Comparison of ENCODE assay signal across 25 mouse cellular contexts in the genomic region with DNA sequence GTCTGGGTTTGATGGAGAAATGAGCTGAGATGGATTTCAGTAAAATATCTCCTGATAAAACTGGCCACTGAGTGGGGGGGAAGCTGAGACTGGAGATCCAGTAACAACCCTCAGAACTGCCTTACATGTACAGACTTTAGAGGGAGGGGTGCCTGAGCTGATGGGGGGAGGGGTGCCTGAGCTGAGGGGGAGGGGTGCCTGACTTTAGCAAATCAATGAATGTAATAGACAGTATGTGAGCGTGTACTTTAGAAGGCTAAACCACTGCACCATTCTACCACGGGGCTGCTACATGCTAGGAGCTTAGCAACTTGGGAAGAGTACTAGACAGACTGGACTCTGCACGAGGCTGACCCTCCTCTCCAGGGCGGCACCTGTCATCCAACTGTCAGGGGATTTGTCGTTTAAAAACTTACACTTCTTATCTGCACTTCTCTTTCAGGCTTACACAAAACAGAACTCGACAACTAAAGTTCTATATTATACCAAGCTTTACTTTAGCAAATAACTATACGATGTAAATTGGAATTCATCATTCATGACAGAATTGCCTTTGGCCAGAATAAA. TPM values are rescaled to one million over a fixed set of nuclear protein-coding genes. Genes with fewer than 3 reads are reported as not detected.
DNase-seq lines count a peak whose midpoint lies in the region; ATAC-seq and TF ChIP-seq lines count a peak whose summit lies in the region.
"Had no signal": no experiment of that assay in that cellular context is flagged by ENCODE, and none has a peak within 500 bp of the region (broad histone marks: within the 10 kb centered on the region; RNA-seq: fewer than 3 reads in every experiment).

No protein-coding gene starts in this region.

- H3K79me2 ChIP-seq in MEL (ENCODE audit: control insufficient read depth, insufficient read depth, low read length, poor library complexity): peaks cover 48% of the 10 kb centered on the region

- no peak for TF ChIP-seq CTCF in MEL (IDR thresholded peaks at IDR 0.05 in 2 of 3, conservative IDR thresholded peaks at IDR 0.05 in 1 of 3; ENCODE audit: control insufficient read depth in 1 of 3, insufficient read depth in 1 of 3, low read depth in 2 of 3, low read length in 3 of 3, poor library complexity in 1 of 3, severe bottlenecking in 1 of 3)

- H3K9ac ChIP-seq in intestine, embryonic 14.5 days (ENCODE audit: low read length): no peak overlapping the region
- no peak overlapping the region for H3K9ac ChIP-seq in intestine, embryonic 15.5 days
- peak overlapping the region; percentile 78 for H3K9ac ChIP-seq in MEL (ENCODE audit: control insufficient read depth, low read depth, low read length, poor library complexity, severe bottlenecking)
- H3K9ac ChIP-seq in liver, embryonic 12.5 days: peak overlapping the region; percentile 74
- H3K9ac ChIP-seq in liver, embryonic 15.5 days: no peak overlapping the region
- H3K9ac ChIP-seq: embryonic facial prominence, embryonic 12.5 days; embryonic facial prominence, embryonic 15.5 days; forebrain, embryonic 12.5 days; forebrain, embryonic 15.5 days; hindbrain, embryonic 12.5 days; hindbrain, embryonic 15.5 days had no signal

- peak; percentile 23 for DNase-seq in intestine, embryonic 14.5 days (ENCODE audit: low spot score)
- DNase-seq in MEL (ENCODE audit: low read depth, low spot score): peak; percentile 62
- DNase-seq in forebrain, embryonic 10.5 days (ENCODE audit: extremely low spot score, low spot score): no peak
- DNase-seq in limb, embryonic 10.5 days (ENCODE audit: low spot score): no peak
- DNase-seq: adrenal gland, postnatal 14 days; B cell, adult 2 months; cerebellum, adult 11 months; cerebellum, adult 2 months; cerebellum, adult 9-11 months; cerebellum, postnatal 25 days; gastrocnemius, postnatal 25 days had no signal

- no peaks in the 10 kb centered on the region for H3K4me1 ChIP-seq in intestine, embryonic 14.5 days (replicated peaks; ENCODE audit: control insufficient read depth, insufficient read depth, low read length)
- H3K4me1 ChIP-seq in intestine, embryonic 15.5 days (replicated peaks): no peaks in the 10 kb centered on the region
- peaks cover 32 to 64% of the 10 kb centered on the region in 2 experiments for H3K4me1 ChIP-seq in MEL (ENCODE audit: control insufficient read depth in 1 of 2, insufficient read depth in 2 of 2, low read length in 2 of 2)
- peaks cover 99% of the 10 kb centered on the region for H3K4me1 ChIP-seq in liver, embryonic 12.5 days
- H3K4me1 ChIP-seq in liver, embryonic 15.5 days (replicated peaks): peaks cover 98% of the 10 kb centered on the region
- H3K4me1 ChIP-seq in forebrain, embryonic 10.5 days: peaks cover 5% of the 10 kb centered on the region; the same call in 1 of the 2 replicates
- H3K4me1 ChIP-seq in limb, embryonic 10.5 days: peaks cover 2% of the 10 kb centered on the region; the same call in 1 of the 2 replicates
- H3K4me1 ChIP-seq: embryonic facial prominence, embryonic 15.5 days; forebrain, embryonic 12.5 days; forebrain, embryonic 15.5 days; hindbrain, embryonic 15.5 days had no signal

- H3K27ac ChIP-seq in intestine, embryonic 14.5 days (ENCODE audit: low read depth): no peak overlapping the region
- H3K27ac ChIP-seq in intestine, embryonic 15.5 days: no peak overlapping the region
- peak overlapping the region; percentile 99 for H3K27ac ChIP-seq in MEL (ENCODE audit: control insufficient read depth, low read depth, low read length)
- H3K27ac ChIP-seq in liver, embryonic 12.5 days: peak overlapping the region; percentile 96
- H3K27ac ChIP-seq in liver, embryonic 15.5 days (replicated peaks): peak overlapping the region; percentile 91
- no peak overlapping the region for H3K27ac ChIP-seq in forebrain, embryonic 10.5 days
- H3K27ac ChIP-seq in limb, embryonic 10.5 days: no peak overlapping the region
- H3K27ac ChIP-seq: embryonic facial prominence, embryonic 12.5 days; embryonic facial prominence, embryonic 15.5 days; forebrain, embryonic 12.5 days; forebrain, embryonic 15.5 days; hindbrain, embryonic 12.5 days; hindbrain, embryonic 15.5 days had no signal

- H3K27me3 ChIP-seq in intestine, embryonic 14.5 days (replicated peaks; ENCODE audit: control insufficient read depth, insufficient read depth, low read length): no peaks in the 10 kb centered on the region
- no peaks in the 10 kb centered on the region for H3K27me3 ChIP-seq in intestine, embryonic 15.5 days (replicated peaks)
- H3K27me3 ChIP-seq in MEL (ENCODE audit: control insufficient read depth in 1 of 2, insufficient read depth in 2 of 2, low read length in 2 of 2): no peaks in the 10 kb centered on the region
- H3K27me3 ChIP-seq in liver, embryonic 12.5 days (replicated peaks): no peaks in the 10 kb centered on the region
- no peaks in the 10 kb centered on the region for H3K27me3 ChIP-seq in liver, embryonic 15.5 days
- no peaks in the 10 kb centered on the region for H3K27me3 ChIP-seq in forebrain, embryonic 10.5 days (ENCODE audit: poor library complexity, severe bottlenecking)
- no peaks in the 10 kb centered on the region for H3K27me3 ChIP-seq in limb, embryonic 10.5 days (ENCODE audit: low read depth, poor library complexity, severe bottlenecking)
- H3K27me3 ChIP-seq: CH12.LX; embryonic facial prominence, embryonic 12.5 days; embryonic facial prominence, embryonic 15.5 days; forebrain, embryonic 12.5 days; forebrain, embryonic 15.5 days; hindbrain, embryonic 12.5 days; hindbrain, embryonic 15.5 days had no signal

- H3K36me3 ChIP-seq in intestine, embryonic 14.5 days (ENCODE audit: control insufficient read depth, insufficient read depth, low read length): no peaks in the 10 kb centered on the region
- H3K36me3 ChIP-seq in intestine, embryonic 15.5 days: no peaks in the 10 kb centered on the region
- peaks cover 2 to 65% of the 10 kb centered on the region in 2 experiments; a peak in 3 of 4 replicates for H3K36me3 ChIP-seq in MEL (ENCODE audit: control insufficient read depth in 1 of 2, insufficient read depth in 2 of 2, low read length in 2 of 2)
- H3K36me3 ChIP-seq in liver, embryonic 12.5 days: no peaks in the 10 kb centered on the region
- no peaks in the 10 kb centered on the region for H3K36me3 ChIP-seq in liver, embryonic 15.5 days (replicated peaks)
- no peaks in the 10 kb centered on the region for H3K36me3 ChIP-seq in forebrain, embryonic 10.5 days (replicated peaks)
- H3K36me3 ChIP-seq in limb, embryonic 10.5 days: no peaks in the 10 kb centered on the region
- H3K36me3 ChIP-seq: embryonic facial prominence, embryonic 12.5 days; embryonic facial prominence, embryonic 15.5 days; forebrain, embryonic 12.5 days; forebrain, embryonic 15.5 days; G1E; hindbrain, embryonic 12.5 days; hindbrain, embryonic 15.5 days had no signal

- no peak overlapping the region for H3K4me3 ChIP-seq in intestine, embryonic 14.5 days (ENCODE audit: low read depth, low read length)
- H3K4me3 ChIP-seq in intestine, embryonic 15.5 days (replicated peaks): no peak overlapping the region
- peak overlapping the region; percentile 19 to 21; a peak in 2 of 4 replicates for H3K4me3 ChIP-seq in MEL (ENCODE audit: control insufficient read depth in 1 of 2, insufficient read depth in 1 of 2, low read depth in 2 of 2, low read length in 2 of 2)
- no peak overlapping the region for H3K4me3 ChIP-seq in liver, embryonic 12.5 days
- no peak overlapping the region for H3K4me3 ChIP-seq in liver, embryonic 15.5 days (replicated peaks)
- no peak overlapping the region for H3K4me3 ChIP-seq in forebrain, embryonic 10.5 days
- no peak overlapping the region for H3K4me3 ChIP-seq in limb, embryonic 10.5 days
- H3K4me3 ChIP-seq: embryonic facial prominence, embryonic 12.5 days; embryonic facial prominence, embryonic 15.5 days; forebrain, embryonic 12.5 days; forebrain, embryonic 15.5 days; hindbrain, embryonic 12.5 days; hindbrain, embryonic 15.5 days had no signal

- peak; percentile 63 to 76 for TF ChIP-seq EP300 in MEL (IDR thresholded peaks at IDR 0.05; ENCODE audit: low read depth in 1 of 2, low read length in 2 of 2)

- WGBS in intestine, embryonic 14.5 days: 70% methylated on average over 7 of the region's 7 CpGs
- 70% methylated on average over 7 of the region's 7 CpGs for WGBS in intestine, embryonic 15.5 days
- 54% methylated on average over 7 of the region's 7 CpGs for WGBS in liver, embryonic 12.5 days (ENCODE audit: insufficient replicate concordance)
- WGBS in liver, embryonic 15.5 days (ENCODE audit: insufficient replicate concordance): 38% methylated on average over 7 of the region's 7 CpGs
- 91% methylated on average over 7 of the region's 7 CpGs for whole genome bisulfite sequencing in forebrain, embryonic 10.5 days
- WGBS in limb, embryonic 10.5 days: 89% methylated on average over 7 of the region's 7 CpGs

- H3K9me3 ChIP-seq in intestine, embryonic 14.5 days (ENCODE audit: control insufficient read depth, low read length): no peaks in the 10 kb centered on the region
- no peaks in the 10 kb centered on the region for H3K9me3 ChIP-seq in intestine, embryonic 15.5 days
- H3K9me3 ChIP-seq in MEL (replicated peaks; ENCODE audit: insufficient read depth, low read length): no peaks in the 10 kb centered on the region
- no peaks in the 10 kb centered on the region for H3K9me3 ChIP-seq in liver, embryonic 12.5 days (replicated peaks)
- H3K9me3 ChIP-seq in liver, embryonic 15.5 days (replicated peaks): no peaks in the 10 kb centered on the region
- no peaks in the 10 kb centered on the region for H3K9me3 ChIP-seq in forebrain, embryonic 10.5 days
- H3K9me3 ChIP-seq in limb, embryonic 10.5 days (replicated peaks): no peaks in the 10 kb centered on the region
- H3K9me3 ChIP-seq: embryonic facial prominence, embryonic 12.5 days; embryonic facial prominence, embryonic 15.5 days; forebrain, embryonic 12.5 days; forebrain, embryonic 15.5 days; G1E; hindbrain, embryonic 12.5 days; hindbrain, embryonic 15.5 days had no signal

- H3K4me2 ChIP-seq in intestine, embryonic 14.5 days (ENCODE audit: low read length): no peak overlapping the region
- no peak overlapping the region for H3K4me2 ChIP-seq in intestine, embryonic 15.5 days (replicated peaks)
- peak overlapping the region; percentile 63 for H3K4me2 ChIP-seq in liver, embryonic 12.5 days
- peak overlapping the region; percentile 63 for H3K4me2 ChIP-seq in liver, embryonic 15.5 days
- H3K4me2 ChIP-seq: embryonic facial prominence, embryonic 12.5 days; embryonic facial prominence, embryonic 15.5 days; forebrain, embryonic 12.5 days; forebrain, embryonic 15.5 days; heart, embryonic 11.5 days; hindbrain, embryonic 12.5 days; hindbrain, embryonic 15.5 days had no signal

- TF ChIP-seq POLR2A in MEL (IDR thresholded peaks at IDR 0.05; ENCODE audit: control insufficient read depth in 1 of 2, insufficient read depth in 1 of 2, low read depth in 1 of 2, low read length in 2 of 2, poor library complexity in 1 of 2): peak; percentile 7 to 67; a peak in 3 of 4 replicates

- ATAC-seq in intestine, embryonic 14.5 days (replicated peaks; ENCODE audit: low FRiP score, low TSS enrichment, low read depth): no peak
- ATAC-seq in intestine, embryonic 15.5 days: no peak
- no peak for ATAC-seq in liver, embryonic 12.5 days
- no peak for ATAC-seq in liver, embryonic 15.5 days (ENCODE audit: insufficient read depth)
- no peak for ATAC-seq in activated CD4-positive, CD25-positive, alpha-beta regulatory T cell, adult 4 months
- ATAC-seq: forebrain, embryonic 15.5 days had no signal

- TF ChIP-seq RAD21 in MEL (IDR thresholded peaks at IDR 0.05; ENCODE audit: low read depth, low read length): no peak

RNA-seq across cellular contexts. Expression of gene Aqp9, which starts 9.3 kb away (rescaled TPM):
- 0.26 and 0.38 TPM in 2 replicates for polyA plus RNA-seq in intestine, embryonic 14.5 days (2014; fragmentation: Nextera tagmentation; extraction: Ambion mirVana)
- 0.74 and 1.0 TPM in 2 replicates for polyA plus RNA-seq in intestine, embryonic 15.5 days (2015; fragmentation: Nextera tagmentation; extraction: Ambion mirVana)
- 64.8 and 74.3 TPM in 2 replicates for total RNA-seq in MEL (2012; rRNA removed)
- 10 to 100 TPM in 1 of 2 experiments, not detected in 1; 76.1 TPM for polyA plus RNA-seq in MEL (2012; ENCODE audit: insufficient read depth in 1 of 2, insufficient read length in 2 of 2, low read depth in 1 of 2, low replicate concordance in 2 of 2, missing spikeins in 1 of 2)
- 10.1 and 10.3 TPM in 2 replicates for polyA plus RNA-seq in liver, embryonic 12.5 days (2016; fragmentation: Nextera tagmentation; extraction: Ambion mirVana)
- polyA plus RNA-seq in liver, embryonic 15.5 days (2015; fragmentation: Nextera tagmentation; extraction: Ambion mirVana): 7.7 and 8.2 TPM in 2 replicates
- polyA plus RNA-seq in forebrain, embryonic 10.5 days (2016; fragmentation: Nextera tagmentation; extraction: Ambion mirVana): not detected in 2 replicates
- polyA plus RNA-seq in activated CD4-positive, CD25-positive, alpha-beta regulatory T cell, adult 4 months (2017; shearing (Covaris generic)): under 1 TPM in 1 of 2 experiments, not detected in 1; 0.18 TPM
- polyA plus RNA-seq in limb, embryonic 10.5 days (2016; fragmentation: Nextera tagmentation; extraction: Ambion mirVana): 0.08 and 0.14 TPM in 2 replicates
- polyA plus RNA-seq: embryonic facial prominence, embryonic 12.5 days; hindbrain, embryonic 12.5 days had no signal

RNA-seq across cellular contexts. Expression of gene Aldh1a2, which starts 56.4 kb away (rescaled TPM):
- 123 and 139 TPM in 2 replicates for polyA plus RNA-seq in intestine, embryonic 14.5 days (2014; fragmentation: Nextera tagmentation; extraction: Ambion mirVana)
- 73.9 and 75.6 TPM in 2 replicates for polyA plus RNA-seq in intestine, embryonic 15.5 days (2015; fragmentation: Nextera tagmentation; extraction: Ambion mirVana)
- total RNA-seq in MEL (2012; rRNA removed): not detected in 2 replicates
- polyA plus RNA-seq in MEL (2012; ENCODE audit: insufficient read depth in 1 of 2, insufficient read length in 2 of 2, low read depth in 1 of 2, low replicate concordance in 2 of 2, missing spikeins in 1 of 2): not detected
- polyA plus RNA-seq in liver, embryonic 12.5 days (2016; fragmentation: Nextera tagmentation; extraction: Ambion mirVana): 6.2 and 6.7 TPM in 2 replicates
- 0.92 and 1.0 TPM in 2 replicates for polyA plus RNA-seq in liver, embryonic 15.5 days (2015; fragmentation: Nextera tagmentation; extraction: Ambion mirVana)
- polyA plus RNA-seq in forebrain, embryonic 10.5 days (2016; fragmentation: Nextera tagmentation; extraction: Ambion mirVana): 0.31 and 0.32 TPM in 2 replicates
- not detected for polyA plus RNA-seq in activated CD4-positive, CD25-positive, alpha-beta regulatory T cell, adult 4 months (2017; shearing (Covaris generic))
- polyA plus RNA-seq in limb, embryonic 10.5 days (2016; fragmentation: Nextera tagmentation; extraction: Ambion mirVana): 20.4 and 23.7 TPM in 2 replicates
- total RNA-seq: common myeloid progenitor, adult 5-6 weeks; G1E had no signal
- polyA plus RNA-seq: G1E had no signal

Comparison
In these comparisons a context has a peak if more than half of its experiments do, and no peak if none do; other contexts are left out.
1. H3K9ac ChIP-seq: peak in MEL (single experiment) and liver, embryonic 12.5 days (single experiment); none in intestine, embryonic 14.5 days (single experiment), intestine, embryonic 15.5 days (single experiment) and liver, embryonic 15.5 days (single experiment).
2. DNase-seq: peak in intestine, embryonic 14.5 days (single experiment) and MEL (single experiment); none in forebrain, embryonic 10.5 days (single experiment) and limb, embryonic 10.5 days (single experiment).
3. H3K27ac ChIP-seq: peak in MEL (single experiment), liver, embryonic 12.5 days (single experiment) and liver, embryonic 15.5 days (single experiment); none in intestine, embryonic 14.5 days (single experiment), intestine, embryonic 15.5 days (single experiment), forebrain, embryonic 10.5 days (single experiment) and limb, embryonic 10.5 days (single experiment).
4. H3K4me2 ChIP-seq: peak in liver, embryonic 12.5 days (single experiment) and liver, embryonic 15.5 days (single experiment); none in intestine, embryonic 14.5 days (single experiment) and intestine, embryonic 15.5 days (single experiment).
5. H3K4me3 ChIP-seq: peak in MEL (2 of 2); none in intestine, embryonic 14.5 days (single experiment), intestine, embryonic 15.5 days (single experiment), liver, embryonic 12.5 days (single experiment), liver, embryonic 15.5 days (single experiment), forebrain, embryonic 10.5 days (single experiment) and limb, embryonic 10.5 days (single experiment).